Mouse (Mus musculus) layer of hippocampus, adult 11-12 months (tissue): ENCODE results near the gene Cldn22.
"Not testable (repeated sequence)": the region's sequence is repeated elsewhere in the genome, so short reads cannot be mapped to it uniquely, and the experiment has no call there.

Experiments used
- DNase-seq: peaks from one replicate; pipeline ENCODE4 v3.0.0; 2022; ENCODE audit warnings: low spot score

The Cldn22 gene

GRCm38 (mm10) chr8:47824182-47824581 lies at the start of gene Cldn22:
Gene Cldn22, plus strand, starts transcription at chr8:47824482.
- DNase-seq, result no peak

GRCm38 (mm10) chr8:47777415-47777814 lies 46.9 kb upstream of the Cldn22 start:
- no peak for DNase-seq

- DNase-seq, result no peak
Measured at GRCm38 (mm10) chr8:47779589-47779988, 44.7 kb upstream of the Cldn22 start.

GRCm38 (mm10) chr8:47781881-47782280 lies 42.4 kb upstream of the Cldn22 start:
- DNase-seq, result no peak

- no peak for DNase-seq
Measured at GRCm38 (mm10) chr8:47783544-47783943, 40.7 kb upstream of the Cldn22 start.

- no peak for DNase-seq
Measured at GRCm38 (mm10) chr8:47783944-47784343, 40.3 kb upstream of the Cldn22 start.

GRCm38 (mm10) chr8:47784436-47784835 lies 39.8 kb upstream of the Cldn22 start:
- DNase-seq, result no peak

- DNase-seq, result no peak
Measured at GRCm38 (mm10) chr8:47786323-47786722, 38.0 kb upstream of the Cldn22 start.

GRCm38 (mm10) chr8:47787705-47788104 lies 36.6 kb upstream of the Cldn22 start:
- DNase-seq, result no peak

GRCm38 (mm10) chr8:47791986-47792385 lies 32.3 kb upstream of the Cldn22 start:
- no peak for DNase-seq

GRCm38 (mm10) chr8:47799438-47799837 lies 24.8 kb upstream of the Cldn22 start:
- no peak for DNase-seq

- DNase-seq, result no peak
Measured at GRCm38 (mm10) chr8:47802349-47802748, 21.9 kb upstream of the Cldn22 start.

- no peak for DNase-seq
Measured at GRCm38 (mm10) chr8:47804262-47804661, 20.0 kb upstream of the Cldn22 start.

- DNase-seq, result no peak
Measured at GRCm38 (mm10) chr8:47809970-47810665, 14.2 kb upstream of the Cldn22 start.

GRCm38 (mm10) chr8:47810666-47811015 lies 13.6 kb upstream of the Cldn22 start:
- DNase-seq, result no peak

GRCm38 (mm10) chr8:47811221-47811620 lies 13.1 kb upstream of the Cldn22 start:
- DNase-seq, result no peak

GRCm38 (mm10) chr8:47819034-47819433 lies 5.2 kb upstream of the Cldn22 start:
- no peak for DNase-seq

- DNase-seq, result no peak
Measured at GRCm38 (mm10) chr8:47820914-47821772, 3.1 kb upstream of the Cldn22 start.

GRCm38 (mm10) chr8:47821843-47822242 lies 2.4 kb upstream of the Cldn22 start, which contains the start of gene Cldn24:
Gene Cldn24, plus strand, starts transcription at chr8:47822143.
- no peak for DNase-seq

- DNase-seq, result not testable (repeated sequence)
Measured at GRCm38 (mm10) chr8:47822541-47822940, 1.7 kb upstream of the Cldn22 start.

- DNase-seq, result no peak
Measured at GRCm38 (mm10) chr8:47823777-47824176, 505 bp upstream of the Cldn22 start.

- no peak for DNase-seq
Measured at GRCm38 (mm10) chr8:47825596-47825995, 1.3 kb downstream of the Cldn22 start.

- no peak for DNase-seq
Measured at GRCm38 (mm10) chr8:47826911-47827310, 2.6 kb downstream of the Cldn22 start.
